Mouse (Mus musculus) small intestine, adult 2 months (tissue): Measurements from ENCODE around the gene Ppp2r5c.

Experiments used
- CTCF ChIP-seq: fragments of 200-500 bp; IDR thresholded peaks from 2 replicates; pipeline ENCODE4 v1.5.1; 2012; ENCODE audit warnings: low read depth, mild to moderate bottlenecking, control low read depth, inconsistent platforms, low read length, moderate library complexity, mixed read lengths; ENCODE audit not compliant: insufficient replicate concordance, insufficient read length; ENCODE audit errors: extremely low read depth
- POLR2A ChIP-seq: fragments of 200-500 bp; IDR thresholded peaks from 2 replicates; pipeline ENCODE4 v1.6.1; 2012; ENCODE audit warnings: low read depth, mild to moderate bottlenecking, control low read depth, inconsistent platforms, low read length, moderate library complexity

DNA sequence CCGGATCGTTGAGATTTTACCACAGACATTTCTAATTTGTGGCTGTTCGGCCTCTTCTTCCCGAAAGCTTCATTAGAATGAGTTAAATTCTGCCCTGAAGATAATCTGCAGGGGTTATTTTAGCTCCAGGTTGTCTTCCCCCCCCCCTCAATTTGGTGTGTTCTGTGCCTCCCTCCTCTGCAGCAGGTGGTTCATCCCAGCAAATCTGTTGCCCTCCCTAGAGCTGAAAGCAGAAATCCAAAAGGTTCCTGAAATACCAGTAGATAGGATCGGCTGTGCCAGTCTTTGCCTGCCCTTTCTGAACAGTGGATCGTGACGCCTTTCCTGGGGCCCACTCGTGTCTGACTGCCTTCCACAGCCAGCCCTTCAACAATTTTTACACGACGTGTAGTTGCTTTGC, 1.8 kb downstream of the Ppp2r5c start:
- TF ChIP-seq CTCF (no peak), POLR2A (no peak)
